Mouse (Mus musculus) liver, embryonic 14 days (tissue): Measurements from ENCODE around the gene Ssty1. TPM values are rescaled to one million over a fixed set of nuclear protein-coding genes. Genes with fewer than 3 reads are reported as not detected.

Experiments used
- polyA plus RNA-seq: library from polyadenylated mRNA; depleted of rRNA; stranded (reverse); fragments of >200 nt; gene quantifications from 2 replicates; pipeline ENCODE4 v1.2.3, GENCODE M21; 2012; rRNA removed

The Ssty1 gene
- not detected in 2 replicates for polyA plus RNA-seq

GRCm38 (mm10) chrY:18088816-18089215 lies at the start of gene Ssty1:
TSS of gene Ssty1 (plus strand) at chrY:18089116.

GRCm38 (mm10) chrY:18061712-18062111 lies 27.2 kb upstream of the Ssty1 start, which contains the start of gene Gm21764:
TSS of gene Gm21764 (minus strand) at chrY:18061812.

Other genes starting within 250 kb of the Ssty1 start
- not detected in 2 replicates for gene Gm21904, start 242.8 kb upstream of the Ssty1 start, polyA plus RNA-seq
- gene Gm20772, start 214.4 kb upstream of the Ssty1 start, polyA plus RNA-seq, result not detected in 2 replicates
- not detected in 2 replicates for gene Gm20831, start 214.4 kb upstream of the Ssty1 start, polyA plus RNA-seq
- gene Srsy, start 151.8 kb upstream of the Ssty1 start, polyA plus RNA-seq, result not detected in 2 replicates
- gene Gm21764, start 27.3 kb upstream of the Ssty1 start, polyA plus RNA-seq, result not detected in 2 replicates